Mouse (Mus musculus) forebrain, embryonic 10.5 days (tissue): ENCODE measurements around the gene Urod. TPM values are rescaled to one million over a fixed set of nuclear protein-coding genes. Genes with fewer than 3 reads are reported as not detected.

Experiments used
- DNase-seq: peaks from one replicate; pipeline ENCODE4 v3.0.0-alpha.2; 2017; ENCODE audit warnings: low spot score; ENCODE audit errors: extremely low spot score
- H3K27ac ChIP-seq: fragments of 300-500 bp; sonication (generic); 2 replicates; pipeline ENCODE4 v1.5.1; 2016; ENCODE audit warnings: mild to moderate bottlenecking
- H3K27me3 ChIP-seq: fragments of 300-500 bp; sonication (generic); 2 replicates; pipeline ENCODE4 v1.6.1; 2016; ENCODE audit warnings: mild to moderate bottlenecking; ENCODE audit not compliant: poor library complexity, severe bottlenecking
- H3K36me3 ChIP-seq: fragments of 300-500 bp; sonication (generic); replicated peaks from 2 replicates; pipeline ENCODE4 v1.6.1; 2016; ENCODE audit warnings: mild to moderate bottlenecking, moderate library complexity
- H3K4me1 ChIP-seq: fragments of 300-500 bp; sonication (generic); 2 replicates; pipeline ENCODE4 v1.6.1; 2016
- H3K4me3 ChIP-seq: fragments of 300-500 bp; sonication (generic); 2 replicates; pipeline ENCODE4 v1.5.1; 2016; ENCODE audit warnings: mild to moderate bottlenecking, moderate library complexity
- H3K9me3 ChIP-seq: fragments of 300-500 bp; sonication (generic); 2 replicates; pipeline ENCODE4 v1.6.1; 2016; ENCODE audit warnings: mild to moderate bottlenecking, moderate library complexity
- WGBS: fragments of 180-500 bp; shearing (Covaris S2); methylation state at CpG from one replicate; pipeline ENCODE4 v1.1.7; 2016; 5-methylcytosine and 5-hydroxymethylcytosine counted together
- polyA plus RNA-seq: library from polyadenylated mRNA; unstranded; fragments of >200 nt; fragmentation: Nextera tagmentation; extraction: Ambion mirVana; gene quantifications from 2 replicates; pipeline ENCODE4 v1.2.1, GENCODE M21; 2016

Urod gene
- polyA plus RNA-seq, 1 experiment from 2014 or later, result 108 TPM

DNA sequence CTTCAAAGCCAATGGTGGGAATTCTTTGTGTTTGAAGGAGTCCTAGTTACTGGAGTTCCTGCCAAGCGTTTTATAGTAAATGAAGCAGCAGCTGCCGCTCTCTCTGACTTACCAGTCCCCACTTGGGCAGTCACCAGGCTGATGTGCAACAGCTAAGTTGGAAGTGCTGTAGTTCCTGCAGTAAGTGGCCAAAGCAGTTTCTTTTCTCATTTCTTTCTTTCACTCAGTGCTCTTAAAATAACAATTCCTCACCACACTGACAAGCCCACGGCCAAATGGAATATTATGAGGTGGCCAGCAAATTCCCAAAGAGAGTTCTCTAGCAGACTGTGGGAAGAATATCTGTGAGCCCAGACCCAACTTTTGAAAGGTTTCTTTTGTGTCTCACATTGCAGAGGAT lies 12.8 kb upstream of the Urod start:
- Histone ChIP-seq H3K4me1 (peaks cover 10% of the 10 kb centered on the region), H3K27me3 (peaks cover 5% of the 10 kb centered on the region), H3K36me3 (peaks cover 9% of the 10 kb centered on the region), H3K27ac (no peak overlapping the region), H3K4me3 (no peak overlapping the region), H3K9me3 (no peaks in the 10 kb centered on the region)
- 79% methylated on average over 3 of the region's 3 CpGs for WGBS
- DNase-seq, result no peak

DNA sequence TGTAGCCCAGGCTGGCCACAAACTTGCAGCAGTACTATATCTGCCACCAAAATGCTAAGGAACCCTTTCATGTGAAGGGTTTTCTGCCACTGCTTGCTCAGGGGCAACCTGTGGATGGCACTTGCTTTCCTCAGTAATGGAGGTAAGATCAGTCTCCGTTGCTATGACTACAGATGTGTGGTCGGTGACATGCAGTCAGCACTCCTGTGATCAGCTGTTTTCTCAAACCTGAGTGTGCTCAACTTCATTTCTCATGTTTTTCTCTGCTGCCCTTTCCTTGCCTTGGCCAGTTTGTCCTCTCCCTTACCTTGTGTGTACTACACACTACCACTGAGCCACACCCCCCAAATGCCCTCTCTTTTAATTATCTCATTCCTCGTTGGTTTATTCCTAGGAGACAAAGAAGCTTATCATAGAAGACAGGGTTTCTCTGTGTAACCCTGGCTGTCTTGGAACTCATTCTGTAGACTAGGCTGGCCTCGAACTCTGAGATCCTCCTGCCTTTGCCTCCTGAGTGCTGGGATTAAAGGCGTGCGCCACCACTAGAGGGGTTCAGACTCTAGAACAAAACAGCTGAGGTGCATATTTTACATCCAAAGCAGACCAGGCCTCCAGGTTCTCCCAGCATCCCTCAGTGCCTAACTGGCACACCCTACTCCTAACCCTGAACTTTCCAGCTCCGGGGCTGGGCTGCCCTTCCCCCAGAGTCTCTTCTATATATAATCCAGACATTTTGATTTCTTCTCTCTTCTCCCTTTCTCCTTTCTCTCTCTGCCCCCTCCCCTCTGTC lies 11.6 kb upstream of the Urod start:
- peaks cover 9% of the 10 kb centered on the region for H3K36me3 ChIP-seq
- 80% methylated on average over 7 of the region's 7 CpGs for WGBS
- H3K27ac ChIP-seq, result no peak overlapping the region
- DNase-seq, result no peak
- peaks cover 10% of the 10 kb centered on the region for H3K4me1 ChIP-seq
- no peak overlapping the region for H3K4me3 ChIP-seq
- H3K27me3 ChIP-seq, result peaks cover 11% of the 10 kb centered on the region
- no peaks in the 10 kb centered on the region for H3K9me3 ChIP-seq

DNA sequence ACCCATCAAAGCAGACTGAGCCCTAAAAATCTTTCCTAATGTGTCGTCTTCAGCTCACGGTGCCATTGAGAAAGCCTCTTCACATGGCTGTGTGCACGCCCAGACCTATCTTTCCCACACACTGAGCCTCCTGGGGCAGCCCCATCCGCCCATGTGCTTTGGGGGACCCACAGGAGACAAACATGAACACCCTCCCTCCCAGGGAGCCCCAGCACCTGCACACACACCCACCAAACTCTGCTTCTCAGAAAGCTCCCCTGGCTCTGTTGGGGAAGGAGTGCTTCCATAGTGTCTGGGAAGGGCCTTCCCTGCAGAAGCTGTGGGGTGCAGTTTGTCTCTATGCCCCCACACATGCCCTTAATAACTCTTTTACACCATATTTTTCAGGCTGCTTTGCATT lies 10.4 kb upstream of the Urod start:
- DNase-seq, result no peak
- 86% methylated on average over 4 of the region's 4 CpGs for WGBS

DNA sequence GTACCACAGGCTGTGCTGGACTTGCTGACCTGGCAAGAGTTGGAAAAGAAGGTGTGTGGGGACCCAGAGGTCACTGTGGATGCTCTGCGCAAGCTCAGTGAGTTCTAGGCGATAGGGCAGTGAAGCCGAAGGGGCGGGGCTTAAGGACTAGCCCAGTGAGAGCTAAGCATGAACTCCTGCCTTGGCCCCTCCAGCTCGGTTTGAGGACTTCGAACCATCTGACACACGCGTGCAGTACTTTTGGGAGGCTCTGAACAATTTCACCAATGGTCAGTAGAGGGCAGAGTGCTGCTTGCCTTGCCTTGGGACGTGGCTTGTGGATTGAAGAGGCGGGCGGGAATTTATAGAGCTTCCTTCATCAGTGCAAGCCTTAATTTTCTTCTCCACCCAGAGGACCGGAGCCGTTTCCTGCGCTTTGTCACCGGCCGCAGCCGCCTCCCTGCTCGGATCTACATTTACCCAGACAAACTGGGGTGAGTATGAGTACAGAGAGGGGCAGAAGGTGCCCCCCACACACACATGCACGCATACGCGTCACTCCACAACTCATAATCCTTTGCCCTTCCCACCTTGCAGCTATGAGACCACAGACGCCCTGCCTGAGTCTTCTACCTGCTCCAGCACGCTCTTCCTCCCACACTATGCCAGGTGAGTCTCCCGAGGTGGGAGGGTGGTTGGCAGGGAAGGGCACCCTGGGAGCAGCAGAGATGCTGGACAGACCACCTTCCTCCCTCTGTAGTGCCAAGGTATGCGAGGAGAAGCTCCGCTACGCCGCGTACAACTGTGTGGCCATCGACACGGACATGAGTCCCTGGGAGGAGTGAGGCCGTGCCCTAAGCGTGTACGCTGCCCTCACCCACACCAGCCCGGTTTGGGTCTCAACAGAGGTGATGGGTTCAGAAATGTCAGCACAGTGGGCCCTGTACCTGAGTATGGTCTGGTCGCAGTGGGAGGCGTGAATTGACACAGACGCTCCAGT lies 8.6 kb upstream of the Urod start:
- H3K27me3 ChIP-seq, result peaks cover 11% of the 10 kb centered on the region
- peak overlapping the region; percentile 7; the same call in 1 of the 2 replicates for H3K4me3 ChIP-seq
- peak; percentile 68 for DNase-seq
- no peaks in the 10 kb centered on the region for H3K9me3 ChIP-seq
- peak overlapping the region; percentile 27 for H3K27ac ChIP-seq
- H3K4me1 ChIP-seq, result peaks cover 10% of the 10 kb centered on the region
- peaks cover 20% of the 10 kb centered on the region for H3K36me3 ChIP-seq
- 61% methylated on average over 38 of the region's 38 CpGs for WGBS

More for the DNA sequence above, 10.4 kb upstream of the Urod start:
- no peaks in the 10 kb centered on the region for H3K9me3 ChIP-seq
- peaks cover 10% of the 10 kb centered on the region for H3K4me1 ChIP-seq
- H3K4me3 ChIP-seq, result no peak overlapping the region
- no peak overlapping the region for H3K27ac ChIP-seq
- peaks cover 9% of the 10 kb centered on the region for H3K36me3 ChIP-seq
- peaks cover 11% of the 10 kb centered on the region for H3K27me3 ChIP-seq

DNA sequence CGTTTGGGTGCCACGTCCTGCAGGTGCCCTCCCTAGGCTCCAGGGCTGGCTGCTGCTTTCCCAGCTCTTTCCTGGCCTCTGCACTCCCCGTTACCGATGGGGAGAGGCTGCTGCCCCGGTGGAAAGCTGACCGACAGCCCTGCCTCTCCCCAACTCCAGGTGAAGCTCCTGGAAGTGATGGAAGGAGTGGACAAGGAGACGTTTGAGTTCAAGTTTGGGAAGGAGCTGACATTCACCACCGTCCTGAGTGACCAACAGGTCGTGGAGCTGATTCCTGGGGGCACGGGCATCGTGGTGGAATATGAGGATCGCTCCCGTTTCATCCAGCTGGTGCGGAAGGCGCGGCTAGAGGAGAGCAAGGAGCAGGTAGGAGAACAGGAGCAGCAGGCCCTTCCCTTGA lies 7.7 kb upstream of the Urod start:
- no peak overlapping the region for H3K27ac ChIP-seq
- peaks cover 11% of the 10 kb centered on the region for H3K27me3 ChIP-seq
- H3K4me1 ChIP-seq, result peaks cover 10% of the 10 kb centered on the region
- DNase-seq, result no peak
- peaks cover 20% of the 10 kb centered on the region for H3K36me3 ChIP-seq
- H3K4me3 ChIP-seq, result no peak overlapping the region
- H3K9me3 ChIP-seq, result no peaks in the 10 kb centered on the region
- 93% methylated on average over 16 of the region's 16 CpGs for WGBS

DNA sequence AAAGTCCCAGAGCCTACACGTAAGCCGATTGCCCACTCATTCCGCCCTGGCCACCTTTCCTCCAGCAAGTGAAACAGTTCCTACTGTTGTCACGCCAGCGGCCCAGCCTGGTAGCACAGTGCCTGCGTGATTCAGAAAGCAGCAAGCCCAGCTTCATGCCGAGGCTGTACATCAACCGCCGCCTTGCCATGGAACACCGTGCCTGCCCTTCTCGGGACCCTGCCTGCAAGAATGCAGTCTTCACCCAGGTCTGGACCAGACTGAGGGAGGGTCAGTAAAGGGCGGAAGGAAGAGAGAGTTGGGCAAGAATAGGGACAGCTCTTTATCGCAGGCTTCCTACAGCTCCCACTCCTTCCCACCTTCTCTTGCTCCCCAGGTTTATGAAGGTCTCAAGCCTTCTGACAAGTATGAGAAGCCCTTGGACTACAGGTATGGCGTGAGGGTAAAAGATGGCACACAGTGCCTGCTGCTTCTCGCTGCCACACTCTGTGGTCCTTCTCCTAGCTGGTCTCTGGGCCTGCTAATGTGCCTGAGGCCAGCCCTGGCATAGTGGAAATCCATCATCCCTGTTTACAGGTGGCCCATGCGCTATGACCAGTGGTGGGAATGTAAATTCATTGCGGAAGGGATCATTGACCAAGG lies 5.4 kb upstream of the Urod start:
- no peak for DNase-seq
- H3K27me3 ChIP-seq, result peaks cover 18% of the 10 kb centered on the region
- H3K27ac ChIP-seq, result no peak overlapping the region
- H3K4me1 ChIP-seq, result peaks cover 31% of the 10 kb centered on the region
- WGBS, result 94% methylated on average over 17 of the region's 17 CpGs
- H3K9me3 ChIP-seq, result no peaks in the 10 kb centered on the region
- no peak overlapping the region for H3K4me3 ChIP-seq
- H3K36me3 ChIP-seq, result peaks cover 20% of the 10 kb centered on the region

DNA sequence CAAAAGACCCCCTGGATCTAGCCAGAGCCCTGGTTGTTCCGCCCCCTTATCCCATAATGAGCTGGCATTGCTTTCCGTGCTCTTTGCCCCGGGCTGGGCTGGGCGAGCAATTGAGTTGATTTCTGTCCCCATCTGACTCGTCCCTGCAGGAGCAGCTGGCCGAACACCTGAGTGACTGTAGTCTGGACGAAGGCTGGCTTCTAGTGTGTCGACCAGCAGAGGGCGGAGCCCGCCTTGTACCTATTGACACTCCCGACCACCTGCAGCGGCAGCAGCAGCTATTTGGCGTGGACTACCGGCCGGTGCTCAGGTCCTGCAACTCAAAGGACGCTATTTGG lies 1.6 kb upstream of the Urod start:
- Histone ChIP-seq H3K36me3 (peaks cover 20% of the 10 kb centered on the region), H3K27ac (peak overlapping the region; percentile 79), H3K4me3 (peak overlapping the region; percentile 79), H3K27me3 (peaks cover 7% of the 10 kb centered on the region), H3K9me3 (no peaks in the 10 kb centered on the region), H3K4me1 (peaks cover 40% of the 10 kb centered on the region)
- WGBS, result under 1% methylated on average over 16 of the region's 16 CpGs
- peak; percentile 46 for DNase-seq

DNA sequence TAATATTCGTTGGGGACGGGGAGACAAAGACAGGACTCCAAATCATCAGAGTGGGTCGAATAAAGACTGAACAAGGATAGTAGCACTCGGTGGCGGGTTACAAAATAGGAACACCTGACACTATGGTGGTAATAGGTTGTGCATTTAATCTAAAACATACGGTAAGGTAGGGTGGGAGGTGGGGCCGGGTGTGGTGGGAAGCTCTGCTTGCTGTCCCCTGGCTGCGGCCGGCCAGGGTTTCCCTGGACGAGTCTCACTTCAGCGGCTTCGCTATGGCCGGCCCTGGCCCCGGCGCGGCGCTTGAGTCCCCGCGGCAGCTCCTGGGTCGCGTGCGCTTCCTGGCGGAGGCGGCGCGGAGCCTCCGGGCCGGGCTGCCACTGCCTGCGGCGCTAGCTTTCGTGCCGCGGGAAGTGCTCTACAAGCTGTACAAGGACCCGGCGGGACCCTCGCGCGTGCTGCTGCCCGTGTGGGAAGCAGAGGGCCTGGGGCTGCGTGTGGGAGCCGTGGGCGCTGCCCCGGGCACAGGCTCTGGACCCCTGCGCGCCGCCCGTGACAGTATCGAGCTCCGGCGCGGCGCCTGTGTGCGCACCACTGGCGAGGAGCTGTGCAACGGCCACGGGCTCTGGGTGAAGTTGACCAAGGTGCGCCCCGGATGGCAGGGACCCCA lies 1.1 kb upstream of the Urod start, which contains the start of gene Hectd3:
TSS of gene Hectd3 (plus strand) at position 187 of the 667 bp plus-strand sequence.
- peaks cover 7% of the 10 kb centered on the region for H3K27me3 ChIP-seq
- peaks cover 25% of the 10 kb centered on the region for H3K36me3 ChIP-seq
- DNase-seq, result peak; percentile 74
- H3K27ac ChIP-seq, result peak within 1 kb of the TSS; percentile 79
- peaks cover 40% of the 10 kb centered on the region for H3K4me1 ChIP-seq
- WGBS, result under 1% methylated on average over 58 of the region's 58 CpGs
- peak within 1 kb of the TSS; percentile 79 for H3K4me3 ChIP-seq
- H3K9me3 ChIP-seq, result no peaks in the 10 kb centered on the region

DNA sequence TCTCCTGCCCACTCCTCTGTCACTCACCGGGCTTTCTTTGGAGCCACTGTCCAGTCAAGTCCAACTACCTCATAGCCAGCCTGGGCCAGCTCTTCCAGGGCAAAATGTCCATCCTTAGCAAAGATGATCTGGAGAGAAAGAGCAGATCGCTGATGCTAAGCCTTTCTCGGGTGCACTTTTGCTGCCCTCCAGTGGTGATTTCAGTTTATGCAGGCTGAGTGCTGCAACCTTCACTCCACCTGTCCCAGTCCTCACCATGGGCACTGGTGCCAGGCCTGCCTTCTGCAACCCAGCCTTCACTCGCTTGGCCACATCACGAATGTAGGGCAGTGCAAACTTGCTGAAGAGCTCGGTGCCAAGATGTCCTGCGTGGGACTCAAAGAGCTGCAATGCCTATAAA lies 2.8 kb downstream of the Urod start:
- H3K4me3 ChIP-seq, result no peak overlapping the region
- peak; percentile 72 for DNase-seq
- peaks cover 52% of the 10 kb centered on the region for H3K36me3 ChIP-seq
- H3K27me3 ChIP-seq, result peaks cover 2% of the 10 kb centered on the region
- no peaks in the 10 kb centered on the region for H3K9me3 ChIP-seq
- H3K4me1 ChIP-seq, result peaks cover 35% of the 10 kb centered on the region
- no peak overlapping the region for H3K27ac ChIP-seq
- 17% methylated on average over 7 of the region's 7 CpGs for WGBS

DNA sequence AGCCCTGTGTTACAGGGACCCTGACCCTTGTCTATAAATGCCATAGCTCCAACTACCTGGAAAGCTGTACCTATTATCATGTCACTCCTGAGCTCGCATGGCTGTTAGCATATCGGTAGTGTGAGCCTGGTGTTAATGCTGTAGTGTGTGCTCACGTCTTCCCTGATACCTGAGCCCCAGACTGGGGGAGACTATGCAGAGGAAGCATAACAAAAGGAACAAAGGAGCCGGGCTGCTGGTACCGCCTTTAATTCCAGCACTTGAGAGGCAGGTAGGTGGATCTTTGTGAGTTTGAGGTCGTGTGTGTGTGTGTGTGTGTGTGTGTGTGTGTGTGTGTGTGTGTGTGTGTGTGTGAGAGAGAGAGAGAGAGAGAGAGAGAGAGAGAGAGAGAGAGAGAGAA lies 4.5 kb downstream of the Urod start:
- H3K27me3 ChIP-seq, result no peaks in the 10 kb centered on the region
- H3K4me1 ChIP-seq, result peaks cover 21% of the 10 kb centered on the region
- H3K4me3 ChIP-seq, result no peak overlapping the region
- H3K36me3 ChIP-seq, result peaks cover 69% of the 10 kb centered on the region
- WGBS, result 64% methylated on average over 6 of the region's 6 CpGs
- H3K27ac ChIP-seq, result no peak overlapping the region
- no peak for DNase-seq
- no peaks in the 10 kb centered on the region for H3K9me3 ChIP-seq

DNA sequence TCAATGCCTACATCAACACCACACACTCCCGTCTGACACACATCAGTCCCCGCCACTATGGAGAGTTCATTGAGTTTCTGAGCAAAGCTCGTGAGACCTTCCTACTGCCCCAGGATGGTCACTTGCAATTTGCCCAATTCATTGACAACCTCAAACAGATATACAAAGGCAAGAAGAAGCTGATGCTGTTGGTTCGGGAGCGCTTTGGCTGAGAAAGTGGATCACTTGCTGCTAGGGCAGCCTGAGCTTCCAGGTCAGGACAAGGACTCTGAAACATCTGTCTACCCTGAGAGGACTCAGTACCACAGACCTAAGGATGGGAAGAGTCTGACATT lies 7.1 kb downstream of the Urod start:
- Histone ChIP-seq H3K4me1 (no peaks in the 10 kb centered on the region), H3K27me3 (no peaks in the 10 kb centered on the region), H3K27ac (no peak overlapping the region), H3K4me3 (no peak overlapping the region), H3K36me3 (peaks cover 70% of the 10 kb centered on the region), H3K9me3 (no peaks in the 10 kb centered on the region)
- DNase-seq, result no peak
- 72% methylated on average over 5 of the region's 5 CpGs for WGBS

DNA sequence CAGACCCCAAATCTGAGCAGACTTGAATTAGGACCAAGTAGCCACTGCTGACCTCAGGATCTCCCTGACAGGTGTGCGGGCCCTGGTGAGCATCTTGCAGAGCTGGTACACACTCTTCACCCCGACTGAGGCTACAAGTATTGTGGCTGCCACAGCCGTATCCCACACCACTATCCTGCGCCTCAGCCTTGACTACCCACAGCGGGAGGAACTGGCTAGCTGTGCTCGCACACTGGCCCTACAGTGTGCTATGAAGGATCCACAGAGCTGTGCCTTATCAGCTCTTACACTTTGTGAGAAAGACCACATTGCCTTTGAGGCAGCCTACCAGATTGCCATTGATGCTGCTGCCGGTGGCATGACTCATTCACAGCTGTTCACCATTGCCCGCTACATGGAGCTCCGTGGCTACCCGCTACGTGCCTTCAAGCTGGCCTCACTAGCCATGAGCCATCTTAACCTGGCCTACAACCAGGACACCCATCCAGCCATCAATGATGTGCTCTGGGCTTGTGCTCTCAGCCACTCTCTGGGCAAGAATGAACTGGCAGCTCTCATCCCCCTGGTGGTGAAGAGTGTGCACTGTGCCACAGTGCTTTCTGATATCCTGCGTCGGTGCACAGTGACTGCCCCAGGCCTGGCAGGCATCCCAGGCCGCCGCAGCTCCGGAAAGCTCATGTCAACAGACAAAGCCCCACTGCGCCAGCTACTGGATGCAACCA lies 7.7 kb downstream of the Urod start:
- DNase-seq, result peak; percentile 56
- peaks cover 71% of the 10 kb centered on the region for H3K36me3 ChIP-seq
- no peaks in the 10 kb centered on the region for H3K9me3 ChIP-seq
- no peak overlapping the region for H3K4me3 ChIP-seq
- H3K27ac ChIP-seq, result no peak overlapping the region
- H3K27me3 ChIP-seq, result no peaks in the 10 kb centered on the region
- 64% methylated on average over 17 of the region's 17 CpGs for WGBS
- no peaks in the 10 kb centered on the region for H3K4me1 ChIP-seq
